Mouse (Mus musculus): Measurements from ENCODE around the gene C1ra.

- no peak for TF ChIP-seq CTCF (IDR thresholded peaks at IDR 0.05; ENCODE audit: extremely low read depth, insufficient read depth, insufficient read length, insufficient replicate concordance)
- no peak for TF ChIP-seq POLR2A (IDR thresholded peaks at IDR 0.05; ENCODE audit: low read depth, low read length)
Observed at GRCm38 (mm10) chr6:124463881-124464291, 48.3 kb upstream of the C1ra start.

Data from spleen, adult 2 months (tissue).